Mouse (Mus musculus): ENCODE measurements at regions not wholly inside any gene's neighbourhood (a gene's known extent, or its start where the extent isn't known, plus 50 kb on each side); places are given as distances from the start of the nearest gene placed in this dataset.

GRCm38 (mm10) chr15:59207976-59208375 lies 318.9 kb downstream of the Gm49356 start:
- no peak for DNase-seq (ENCODE audit: extremely low spot score)

GRCm38 (mm10) chr15:59212362-59212761 lies 323.3 kb downstream of the Gm49356 start:
- DNase-seq (ENCODE audit: extremely low spot score) = no peak

- no peak for DNase-seq (ENCODE audit: extremely low spot score)
Measured at GRCm38 (mm10) chr15:59214096-59214495, 325.0 kb downstream of the Gm49356 start.

- DNase-seq (ENCODE audit: extremely low spot score) = no peak
Measured at GRCm38 (mm10) chr15:59215239-59215638, 326.1 kb downstream of the Gm49356 start.

- DNase-seq (ENCODE audit: extremely low spot score) = no peak
Measured at GRCm38 (mm10) chr15:59217481-59217880, 328.4 kb downstream of the Gm49356 start.

- DNase-seq (ENCODE audit: extremely low spot score) = no peak
Measured at GRCm38 (mm10) chr15:59218916-59219315, 329.8 kb downstream of the Gm49356 start.

- no peak for DNase-seq (ENCODE audit: extremely low spot score)
Measured at GRCm38 (mm10) chr15:59225637-59226036, 336.5 kb downstream of the Gm49356 start.

- no peak for DNase-seq (ENCODE audit: extremely low spot score)
Measured at GRCm38 (mm10) chr15:59227293-59227692, 338.2 kb downstream of the Gm49356 start.

GRCm38 (mm10) chr15:59230536-59230935 lies 341.4 kb downstream of the Gm49356 start:
- DNase-seq (ENCODE audit: extremely low spot score) = no peak

GRCm38 (mm10) chr15:59231703-59232102 lies 342.6 kb downstream of the Gm49356 start:
- no peak for DNase-seq (ENCODE audit: extremely low spot score)

GRCm38 (mm10) chr15:59232290-59232689 lies 343.2 kb downstream of the Gm49356 start:
- DNase-seq (ENCODE audit: extremely low spot score) = no peak

GRCm38 (mm10) chr15:59237446-59238161 lies 348.5 kb downstream of the Gm49356 start:
- DNase-seq (ENCODE audit: extremely low spot score) = no peak

GRCm38 (mm10) chr15:59241752-59242151 lies 352.7 kb downstream of the Gm49356 start:
- DNase-seq (ENCODE audit: extremely low spot score) = no peak

- DNase-seq (ENCODE audit: extremely low spot score) = no peak
Measured at GRCm38 (mm10) chr15:59245927-59246649, 357.0 kb downstream of the Gm49356 start.

- no peak for DNase-seq (ENCODE audit: extremely low spot score)
Measured at GRCm38 (mm10) chr15:59248477-59249260, 359.6 kb downstream of the Gm49356 start.

GRCm38 (mm10) chr15:59261380-59261779 lies 372.3 kb downstream of the Gm49356 start:
- no peak for DNase-seq (ENCODE audit: extremely low spot score)

GRCm38 (mm10) chr15:59262380-59262779 lies 373.3 kb downstream of the Gm49356 start:
- no peak for DNase-seq (ENCODE audit: extremely low spot score)

GRCm38 (mm10) chr15:59263433-59264328 lies 374.6 kb downstream of the Gm49356 start:
- no peak for DNase-seq (ENCODE audit: extremely low spot score)

All from embryo, embryonic 9.5 days (tissue).